Mouse (Mus musculus): ENCODE results near the gene Mbd6. TPM values are rescaled to one million over a fixed set of nuclear protein-coding genes. Genes with fewer than 3 reads are reported as not detected.

Mbd6 gene
- polyA plus RNA-seq, 1 experiment from 2014 or later: 22.6 TPM

DNA sequence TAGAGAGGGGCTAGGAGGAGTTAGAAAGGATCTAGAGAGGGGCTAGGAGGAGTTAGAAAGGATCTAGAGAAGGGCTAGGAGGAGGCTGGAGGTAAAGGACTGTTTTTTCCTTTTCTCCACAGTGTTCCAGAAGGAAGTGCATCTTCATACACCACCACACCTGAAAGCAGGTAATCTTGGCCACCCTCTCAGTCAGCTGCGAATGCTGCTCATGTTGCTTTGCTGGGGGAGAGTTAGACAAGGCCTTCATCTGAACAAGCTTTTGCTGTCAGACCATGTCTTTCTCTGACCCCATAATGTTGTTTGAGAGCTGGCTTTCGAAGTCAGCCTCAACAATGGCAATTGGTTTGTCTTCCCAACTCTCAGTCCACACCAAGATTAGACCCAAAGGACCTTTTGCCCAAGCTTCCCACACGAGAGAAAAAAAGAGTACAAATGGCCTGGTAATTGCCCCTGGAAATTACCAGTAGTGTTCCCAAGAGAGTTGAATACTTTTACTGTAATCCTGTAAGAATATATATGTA lies 4.8 kb upstream of the Mbd6 start:
- H3K36me3 ChIP-seq (ENCODE audit: control insufficient read depth, insufficient read depth, low read length): peaks cover 25% of the 10 kb centered on the region
- H3K9me3 ChIP-seq (ENCODE audit: control insufficient read depth, low read length): no peaks in the 10 kb centered on the region
- DNase-seq (ENCODE audit: low spot score) (no peak), ATAC-seq (replicated peaks; ENCODE audit: low FRiP score) (no peak)
- peaks cover 6% of the 10 kb centered on the region; the same call in 1 of the 2 replicates for H3K4me1 ChIP-seq (replicated peaks; ENCODE audit: control insufficient read depth, insufficient read depth, low read length)
- H3K4me2 ChIP-seq (ENCODE audit: low read depth, low read length, severe bottlenecking): no peak overlapping the region
- no peaks in the 10 kb centered on the region for H3K27me3 ChIP-seq (ENCODE audit: control insufficient read depth, insufficient read depth, low read length)
- no peak overlapping the region for H3K9ac ChIP-seq (ENCODE audit: low read length)
- no peak overlapping the region for H3K27ac ChIP-seq (ENCODE audit: low read depth, low read length)
- no peak overlapping the region for H3K4me3 ChIP-seq (ENCODE audit: low read depth, low read length)
- WGBS: 87% methylated on average over 3 of the region's 3 CpGs

DNA sequence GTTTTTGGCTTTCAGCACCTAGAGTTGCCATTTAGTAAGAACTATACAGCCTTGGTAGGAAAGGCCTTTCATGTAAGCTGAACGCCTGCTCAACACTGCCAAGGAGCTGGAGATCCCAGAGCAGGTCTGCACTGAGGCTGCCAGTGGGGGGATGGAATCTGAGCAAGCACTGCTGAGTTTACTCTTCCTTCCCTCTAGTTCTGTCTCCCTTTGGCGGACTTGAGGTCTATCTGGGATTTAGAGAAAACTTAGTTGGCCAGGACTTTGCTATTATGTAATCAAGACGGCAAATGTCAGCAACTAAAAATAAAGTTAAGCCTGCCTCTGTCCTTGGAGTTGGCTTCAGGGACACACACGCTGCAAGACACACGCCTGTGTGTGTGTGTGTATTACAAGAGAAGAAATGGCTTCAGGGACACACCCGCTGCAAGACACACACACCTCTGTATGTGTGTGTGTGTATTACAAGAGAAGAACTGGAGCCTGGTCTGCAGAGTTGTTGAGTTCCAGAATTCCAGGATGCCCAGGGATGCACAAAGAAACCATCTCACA lies 4.2 kb upstream of the Mbd6 start:
- Histone ChIP-seq H3K36me3 (ENCODE audit: control insufficient read depth, insufficient read depth, low read length) (peaks cover 25% of the 10 kb centered on the region), H3K27ac (ENCODE audit: low read depth, low read length) (no peak overlapping the region), H3K27me3 (ENCODE audit: control insufficient read depth, insufficient read depth, low read length) (no peaks in the 10 kb centered on the region), H3K9ac (ENCODE audit: low read length) (no peak overlapping the region), H3K9me3 (ENCODE audit: control insufficient read depth, low read length) (no peaks in the 10 kb centered on the region), H3K4me1 (replicated peaks; ENCODE audit: control insufficient read depth, insufficient read depth, low read length) (peaks cover 6% of the 10 kb centered on the region; the same call in 1 of the 2 replicates), H3K4me2 (ENCODE audit: low read depth, low read length, severe bottlenecking) (no peak overlapping the region), H3K4me3 (ENCODE audit: low read depth, low read length) (no peak overlapping the region)
- DNase-seq (ENCODE audit: low spot score) (no peak), ATAC-seq (replicated peaks; ENCODE audit: low FRiP score) (no peak)
- 87% methylated on average over 6 of the region's 6 CpGs for WGBS

DNA sequence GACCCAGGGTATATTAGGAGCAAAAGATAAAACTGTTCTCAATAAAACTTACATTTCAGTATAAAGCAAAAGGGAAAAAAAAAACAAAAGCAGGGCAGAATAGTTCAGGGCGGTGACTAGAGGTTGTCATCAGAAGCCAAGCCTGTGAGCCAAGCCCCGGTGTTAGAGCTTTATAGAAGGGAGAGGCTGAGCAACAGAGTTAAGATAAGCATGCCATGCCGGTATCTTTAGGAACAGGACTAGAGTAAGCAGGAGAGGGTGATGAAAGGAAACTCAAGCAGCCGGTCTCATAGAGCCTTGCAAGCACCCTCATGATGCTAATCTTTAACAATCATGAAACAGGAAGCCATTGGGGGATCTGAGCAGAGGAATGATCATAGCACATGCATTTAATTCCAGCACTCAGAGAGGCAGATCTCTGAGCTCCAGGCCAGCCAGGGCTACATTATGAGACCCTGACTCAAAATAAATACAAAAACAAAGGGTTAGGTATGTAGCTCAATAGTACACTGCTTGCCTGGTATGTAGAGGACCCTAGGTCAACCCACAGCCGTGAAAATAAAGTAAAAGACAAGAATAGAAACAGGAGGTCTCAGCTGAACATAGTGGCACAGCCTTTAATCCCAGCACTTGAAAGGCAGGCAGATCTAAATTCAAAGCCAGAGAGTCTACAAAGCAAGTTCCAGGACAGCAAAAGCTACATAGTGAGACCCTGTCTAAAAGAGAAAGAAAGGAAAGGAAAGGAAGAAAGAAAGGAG lies 3.2 kb upstream of the Mbd6 start:
- 53% methylated on average over 5 of the region's 5 CpGs for WGBS
- Histone ChIP-seq H3K9me3 (ENCODE audit: control insufficient read depth, low read length) (no peaks in the 10 kb centered on the region), H3K4me2 (ENCODE audit: low read depth, low read length, severe bottlenecking) (peak overlapping the region; percentile 90), H3K4me1 (replicated peaks; ENCODE audit: control insufficient read depth, insufficient read depth, low read length) (peaks cover 15% of the 10 kb centered on the region), H3K27me3 (ENCODE audit: control insufficient read depth, insufficient read depth, low read length) (no peaks in the 10 kb centered on the region), H3K27ac (ENCODE audit: low read depth, low read length) (no peak overlapping the region), H3K36me3 (ENCODE audit: control insufficient read depth, insufficient read depth, low read length) (peaks cover 20% of the 10 kb centered on the region), H3K9ac (ENCODE audit: low read length) (peak overlapping the region; percentile 12; the same call in 1 of the 2 replicates), H3K4me3 (ENCODE audit: low read depth, low read length) (peak overlapping the region; percentile 49)
- ATAC-seq (replicated peaks; ENCODE audit: low FRiP score) (no peak), DNase-seq (ENCODE audit: low spot score) (no peak)

DNA sequence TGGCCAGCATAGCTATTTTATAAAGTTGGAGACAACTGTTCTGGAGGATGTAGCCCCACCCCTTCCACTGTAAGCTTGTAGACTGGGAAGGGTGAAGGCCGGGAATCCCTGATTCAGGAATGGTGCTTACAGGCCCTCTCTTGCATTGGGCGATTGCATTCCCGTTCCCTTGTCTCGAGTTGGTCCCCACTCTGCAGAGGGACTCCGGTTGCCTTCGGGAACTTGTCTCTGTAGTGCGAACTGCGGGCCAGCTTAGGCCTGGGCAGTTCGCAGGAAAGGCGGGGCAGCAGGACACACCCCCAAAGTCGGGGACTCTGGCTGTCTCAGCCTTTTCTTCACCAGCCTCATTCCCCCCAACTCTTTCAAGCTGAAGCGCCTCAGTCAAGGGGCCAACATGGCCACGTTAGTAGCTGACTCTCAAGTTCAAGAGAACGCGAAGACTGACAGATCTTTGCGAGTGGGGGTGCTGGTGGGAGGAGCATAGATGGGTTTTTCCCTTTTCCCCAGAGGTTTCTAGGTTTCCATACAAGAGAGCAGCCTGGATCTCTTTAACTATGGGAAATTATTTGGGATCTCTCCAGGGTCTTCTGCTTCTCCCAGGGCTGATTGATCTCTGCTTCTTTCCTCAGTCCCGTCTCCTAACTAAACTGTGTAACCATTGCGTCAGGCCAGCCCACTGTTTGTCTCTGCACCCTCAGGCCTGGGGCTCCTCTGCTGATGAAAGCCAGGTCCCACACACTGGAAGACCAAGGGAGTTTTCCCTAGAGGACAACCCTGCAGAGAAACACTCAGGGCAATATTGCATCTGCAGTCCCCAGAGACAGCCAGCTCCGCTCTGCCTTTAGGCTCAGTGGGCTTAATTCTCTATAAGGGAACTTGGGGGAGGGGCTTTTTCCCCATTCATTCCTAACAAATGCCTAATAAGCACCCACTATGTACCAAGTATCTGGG lies 2.4 kb upstream of the Mbd6 start:
- DNase-seq (ENCODE audit: low spot score) (peak; percentile 78), ATAC-seq (replicated peaks; ENCODE audit: low FRiP score) (peak; percentile 35)
- H3K4me3 ChIP-seq (ENCODE audit: low read depth, low read length): peak overlapping the region; percentile 49
- 3% methylated on average over 19 of the region's 19 CpGs for WGBS
- no peaks in the 10 kb centered on the region for H3K27me3 ChIP-seq (ENCODE audit: control insufficient read depth, insufficient read depth, low read length)
- peaks cover 16% of the 10 kb centered on the region for H3K36me3 ChIP-seq (ENCODE audit: control insufficient read depth, insufficient read depth, low read length)
- peak overlapping the region; percentile 90 for H3K4me2 ChIP-seq (ENCODE audit: low read depth, low read length, severe bottlenecking)
- H3K27ac ChIP-seq (ENCODE audit: low read depth, low read length): peak overlapping the region; percentile 96
- no peaks in the 10 kb centered on the region for H3K9me3 ChIP-seq (ENCODE audit: control insufficient read depth, low read length)
- H3K4me1 ChIP-seq (replicated peaks; ENCODE audit: control insufficient read depth, insufficient read depth, low read length): peaks cover 21% of the 10 kb centered on the region
- peak overlapping the region; percentile 74 for H3K9ac ChIP-seq (ENCODE audit: low read length)

DNA sequence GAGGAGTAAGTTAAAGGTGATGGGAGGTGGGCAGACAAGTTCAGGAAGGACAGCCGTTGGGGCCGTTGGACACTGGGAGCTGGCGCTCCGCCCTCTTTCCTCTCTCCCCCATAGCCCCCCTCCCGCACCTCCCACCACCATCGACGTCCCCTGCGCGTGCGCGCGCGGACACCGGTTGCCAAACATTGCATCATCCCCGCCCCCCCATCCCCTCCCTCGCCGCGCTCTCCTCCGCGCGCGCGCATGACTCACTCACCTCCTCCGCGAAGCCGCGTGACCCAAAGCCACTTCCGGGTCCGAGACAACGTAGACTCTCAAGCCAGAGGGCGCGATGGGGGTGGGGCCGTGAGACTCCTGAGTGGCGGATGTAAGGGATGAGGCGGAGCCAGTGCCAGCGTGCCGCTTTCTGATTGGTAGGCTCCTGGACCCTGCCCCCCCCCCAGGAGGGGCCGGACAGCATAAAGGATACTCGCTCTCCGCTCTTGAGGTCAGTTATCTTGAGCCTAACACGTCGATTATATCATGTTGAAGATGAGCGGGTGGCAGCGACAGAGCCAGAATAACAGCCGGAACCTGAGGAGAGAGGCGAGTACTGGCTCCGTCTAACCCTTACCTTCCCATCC lies 1.6 kb upstream of the Mbd6 start:
- H3K36me3 ChIP-seq (ENCODE audit: control insufficient read depth, insufficient read depth, low read length): peaks cover 9% of the 10 kb centered on the region; the same call in 1 of the 2 replicates
- peak overlapping the region; percentile 96 for H3K27ac ChIP-seq (ENCODE audit: low read depth, low read length)
- H3K9me3 ChIP-seq (ENCODE audit: control insufficient read depth, low read length): no peaks in the 10 kb centered on the region
- H3K4me1 ChIP-seq (replicated peaks; ENCODE audit: control insufficient read depth, insufficient read depth, low read length): peaks cover 21% of the 10 kb centered on the region
- DNase-seq (ENCODE audit: low spot score): peak; percentile 100
- ATAC-seq (replicated peaks; ENCODE audit: low FRiP score): peak; percentile 91
- peak overlapping the region; percentile 74 for H3K9ac ChIP-seq (ENCODE audit: low read length)
- peak overlapping the region; percentile 90 for H3K4me2 ChIP-seq (ENCODE audit: low read depth, low read length, severe bottlenecking)
- peak overlapping the region; percentile 49 for H3K4me3 ChIP-seq (ENCODE audit: low read depth, low read length)
- WGBS: 1% methylated on average over 33 of the region's 47 CpGs
- no peaks in the 10 kb centered on the region for H3K27me3 ChIP-seq (ENCODE audit: control insufficient read depth, insufficient read depth, low read length)

DNA sequence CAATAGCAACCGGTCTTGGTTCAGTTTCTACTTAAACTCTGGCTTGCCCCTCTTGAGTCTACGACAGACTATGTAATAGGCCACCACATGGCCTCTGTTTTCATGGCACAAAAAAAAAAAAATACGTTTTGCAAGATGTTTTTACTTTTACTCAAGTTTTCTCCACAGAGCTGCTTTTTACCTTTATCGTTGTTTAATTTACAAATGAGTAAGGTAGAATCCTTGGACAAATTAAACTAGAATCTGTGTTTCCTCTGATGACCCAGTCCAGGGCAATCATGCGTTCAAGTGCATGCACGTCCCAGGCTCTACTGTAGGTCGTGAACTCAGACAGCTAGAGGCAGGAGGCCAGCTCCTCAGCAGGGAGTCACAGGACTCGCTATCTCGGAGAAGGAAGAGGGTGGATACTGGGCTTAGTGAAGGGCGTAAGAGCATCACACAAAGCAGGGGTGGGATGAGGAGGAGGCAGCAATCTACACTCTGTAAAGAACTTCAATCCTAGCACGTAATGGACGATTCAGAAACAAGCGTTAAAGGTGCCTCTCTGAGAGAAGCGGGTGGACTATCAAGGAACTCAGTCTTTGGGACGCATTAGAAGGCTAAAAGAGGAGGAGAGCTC lies 864 bp upstream of the Mbd6 start:
- ATAC-seq (replicated peaks; ENCODE audit: low FRiP score): peak; percentile 9
- 2% methylated on average over 15 of the region's 15 CpGs for WGBS
- Histone ChIP-seq H3K27me3 (ENCODE audit: control insufficient read depth, insufficient read depth, low read length) (no peaks in the 10 kb centered on the region), H3K27ac (ENCODE audit: low read depth, low read length) (peak overlapping the region; percentile 96), H3K9ac (ENCODE audit: low read length) (peak overlapping the region; percentile 65), H3K9me3 (ENCODE audit: control insufficient read depth, low read length) (no peaks in the 10 kb centered on the region), H3K4me3 (ENCODE audit: low read depth, low read length) (peak overlapping the region; percentile 49), H3K36me3 (ENCODE audit: control insufficient read depth, insufficient read depth, low read length) (peaks cover 4% of the 10 kb centered on the region; the same call in 1 of the 2 replicates), H3K4me2 (ENCODE audit: low read depth, low read length, severe bottlenecking) (peak overlapping the region; percentile 90), H3K4me1 (replicated peaks; ENCODE audit: control insufficient read depth, insufficient read depth, low read length) (peaks cover 21% of the 10 kb centered on the region)
- peak; percentile 69 for DNase-seq (ENCODE audit: low spot score)

DNA sequence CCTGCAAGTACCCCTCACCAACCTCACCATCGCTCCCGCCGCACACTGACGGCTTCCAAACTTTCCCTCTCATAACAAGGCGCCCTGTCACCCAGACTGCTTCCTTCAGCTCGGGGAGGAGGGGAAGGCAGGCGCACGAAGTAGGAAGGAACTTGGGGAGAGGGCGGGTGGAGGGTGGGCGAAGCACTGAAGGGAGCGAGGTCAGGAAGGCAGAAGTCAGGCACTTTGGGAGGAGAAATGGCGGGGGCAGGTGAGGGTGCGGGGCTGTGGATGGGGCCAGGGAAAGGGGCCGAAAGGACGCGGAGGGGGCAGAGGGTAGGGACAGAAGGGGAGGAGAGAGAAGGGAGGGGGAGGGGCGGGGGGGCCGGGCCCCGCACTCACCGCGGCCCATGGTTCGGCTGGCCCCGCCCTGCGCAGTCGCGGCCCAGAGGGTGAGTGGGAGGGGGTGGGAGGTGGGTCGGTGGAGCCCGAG lies 454 bp downstream of the Mbd6 start:
- Histone ChIP-seq H3K4me3 (ENCODE audit: low read depth, low read length) (peak overlapping the region; percentile 49), H3K36me3 (ENCODE audit: control insufficient read depth, insufficient read depth, low read length) (peaks cover 8% of the 10 kb centered on the region; the same call in 1 of the 2 replicates), H3K27ac (ENCODE audit: low read depth, low read length) (peak overlapping the region; percentile 96), H3K4me2 (ENCODE audit: low read depth, low read length, severe bottlenecking) (peak overlapping the region; percentile 90), H3K9me3 (ENCODE audit: control insufficient read depth, low read length) (no peaks in the 10 kb centered on the region), H3K27me3 (ENCODE audit: control insufficient read depth, insufficient read depth, low read length) (no peaks in the 10 kb centered on the region), H3K4me1 (replicated peaks; ENCODE audit: control insufficient read depth, insufficient read depth, low read length) (peaks cover 21% of the 10 kb centered on the region), H3K9ac (ENCODE audit: low read length) (peak overlapping the region; percentile 65)
- peak; percentile 1 for ATAC-seq (replicated peaks; ENCODE audit: low FRiP score)
- no peak for DNase-seq (ENCODE audit: low spot score)
- WGBS: 1% methylated on average over 23 of the region's 28 CpGs
